Mouse (Mus musculus) lung, adult 2 months (tissue): ENCODE results near the gene Lbp. TPM values are rescaled to one million over a fixed set of nuclear protein-coding genes. Genes with fewer than 3 reads are reported as not detected.

Experiments used
- DNase-seq: peaks from one replicate; pipeline ENCODE4 v3.0.0; 2022
- H3K4me1 ChIP-seq: fragments of 200-500 bp; 2 replicates; pipeline ENCODE4 v1.6.1; 2011; ENCODE audit warnings: low read length; ENCODE audit not compliant: control insufficient read depth, insufficient read depth
- H3K4me3 ChIP-seq: fragments of 200-500 bp; replicated peaks from 2 replicates; pipeline ENCODE3; 2011; ENCODE audit warnings: low read depth, mild to moderate bottlenecking, control low read depth, low read length; ENCODE audit errors: extremely low read depth
- CTCF ChIP-seq: fragments of 200-500 bp; IDR thresholded peaks from 2 replicates; pipeline ENCODE4 v1.5.1; 2011; ENCODE audit warnings: mild to moderate bottlenecking, low read length, control low read depth; ENCODE audit not compliant: insufficient read depth
- POLR2A ChIP-seq: fragments of 200-500 bp; IDR thresholded peaks from 2 replicates; pipeline ENCODE4 v1.6.1; 2011; ENCODE audit warnings: low read depth, mild to moderate bottlenecking, control low read depth, low read length, borderline replicate concordance; ENCODE audit errors: extremely low read depth
- WGBS: fragments of 180-500 bp; shearing (Covaris S2); methylation state at CpG from one replicate; pipeline ENCODE4 v1.1.7; 2018; 5-methylcytosine and 5-hydroxymethylcytosine counted together
- polyA plus RNA-seq: library from polyadenylated mRNA; depleted of rRNA; stranded (reverse); fragments of >200 nt; gene quantifications from 2 replicates; pipeline ENCODE4 v1.2.3, GENCODE M21; 2012

Gene Lbp
- polyA plus RNA-seq, 1 experiment, result 110 TPM

GRCm38 (mm10) chr2:158299731-158300130, 6.6 kb upstream of the Lbp start:
- TF ChIP-seq CTCF, result no peak
- no peak for TF ChIP-seq POLR2A
- no peak for DNase-seq
- Histone ChIP-seq H3K4me3 (no peak overlapping the region), H3K4me1 (no peaks in the 10 kb centered on the region)
- WGBS, result 54% methylated on average over 4 of the region's 4 CpGs

DNA sequence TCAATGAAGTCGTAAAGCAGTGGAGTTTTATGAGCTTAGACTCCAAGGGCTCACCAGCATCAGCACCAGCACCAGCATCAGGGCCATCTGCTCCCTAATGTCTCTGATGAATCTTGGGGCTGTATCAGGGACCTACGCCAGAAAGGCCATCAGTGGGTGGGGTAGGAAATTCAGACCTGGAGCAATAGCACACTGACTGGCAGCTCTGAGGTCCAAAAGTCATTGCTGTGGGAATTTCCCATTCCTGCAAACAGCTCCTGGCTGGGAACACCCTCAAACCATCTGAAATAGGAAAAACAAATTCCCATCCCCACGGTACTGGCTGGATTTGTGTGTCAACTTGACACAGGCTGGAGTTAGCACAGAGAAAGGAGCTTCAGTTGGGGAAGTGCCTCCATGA, 3.5 kb upstream of the Lbp start:
- TF ChIP-seq POLR2A (no peak), CTCF (no peak)
- no peak for DNase-seq
- WGBS, result 64% methylated on average over 3 of the region's 3 CpGs
- peaks cover 12% of the 10 kb centered on the region for H3K4me1 ChIP-seq
- H3K4me3 ChIP-seq, result no peak overlapping the region

DNA sequence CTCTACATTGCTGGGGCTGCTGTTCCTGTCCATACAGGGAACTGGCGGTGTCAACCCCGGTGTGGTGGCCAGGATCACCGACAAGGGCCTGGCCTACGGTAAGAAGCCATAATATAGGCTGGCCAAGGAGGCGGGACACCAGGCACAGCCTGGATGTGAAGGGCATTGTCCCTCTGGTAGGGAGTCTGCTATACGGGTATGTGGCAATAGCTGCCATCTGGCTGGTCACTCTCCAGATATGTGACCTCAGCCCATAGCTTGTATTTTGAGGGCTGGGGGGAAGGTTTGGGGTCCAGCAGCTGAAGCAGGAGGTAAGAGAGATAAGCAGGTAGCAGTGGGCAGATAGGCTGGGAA, 380 bp downstream of the Lbp start:
- H3K4me3 ChIP-seq, result peak overlapping the region; percentile 51
- WGBS, result 22% methylated on average over 6 of the region's 6 CpGs
- no peak for DNase-seq
- TF ChIP-seq POLR2A (no peak), CTCF (no peak)
- peaks cover 20% of the 10 kb centered on the region for H3K4me1 ChIP-seq

- WGBS, result 38% methylated on average over 5 of the region's 5 CpGs
- no peak for TF ChIP-seq POLR2A
- no peak for TF ChIP-seq CTCF
- peaks cover 20% of the 10 kb centered on the region for H3K4me1 ChIP-seq
- H3K4me3 ChIP-seq, result no peak overlapping the region
- no peak for DNase-seq
These were observed 2.0 kb downstream of the Lbp start for GRCm38 (mm10) chr2:158308276-158308675.

GRCm38 (mm10) chr2:158313089-158313488, 6.8 kb downstream of the Lbp start:
- DNase-seq, result no peak
- no peak for TF ChIP-seq POLR2A
- no peak for TF ChIP-seq CTCF
- WGBS, result 72% methylated on average over 1 of the region's 1 CpGs
- Histone ChIP-seq H3K4me3 (no peak overlapping the region), H3K4me1 (peaks cover 8% of the 10 kb centered on the region)

- TF ChIP-seq POLR2A (no peak), CTCF (peak; percentile 58)
- H3K4me3 ChIP-seq, result no peak overlapping the region
- 73% methylated on average over 8 of the region's 8 CpGs for WGBS
- no peaks in the 10 kb centered on the region for H3K4me1 ChIP-seq
- no peak for DNase-seq
These were observed 10.1 kb downstream of the Lbp start for GRCm38 (mm10) chr2:158316371-158316770.

- H3K4me3 ChIP-seq, result no peak overlapping the region
- TF ChIP-seq POLR2A (no peak), CTCF (peak; percentile 48)
- 32% methylated on average over 5 of the region's 5 CpGs for WGBS
- peak; percentile 26 for DNase-seq
- no peaks in the 10 kb centered on the region for H3K4me1 ChIP-seq
These were observed 10.7 kb downstream of the Lbp start for GRCm38 (mm10) chr2:158317026-158317425.

GRCm38 (mm10) chr2:158321596-158321995, 15.3 kb downstream of the Lbp start:
- WGBS, result 84% methylated on average over 6 of the region's 6 CpGs
- no peak overlapping the region for H3K4me3 ChIP-seq
- H3K4me1 ChIP-seq, result no peaks in the 10 kb centered on the region
- DNase-seq, result no peak
- TF ChIP-seq POLR2A, result no peak
- no peak for TF ChIP-seq CTCF

DNA sequence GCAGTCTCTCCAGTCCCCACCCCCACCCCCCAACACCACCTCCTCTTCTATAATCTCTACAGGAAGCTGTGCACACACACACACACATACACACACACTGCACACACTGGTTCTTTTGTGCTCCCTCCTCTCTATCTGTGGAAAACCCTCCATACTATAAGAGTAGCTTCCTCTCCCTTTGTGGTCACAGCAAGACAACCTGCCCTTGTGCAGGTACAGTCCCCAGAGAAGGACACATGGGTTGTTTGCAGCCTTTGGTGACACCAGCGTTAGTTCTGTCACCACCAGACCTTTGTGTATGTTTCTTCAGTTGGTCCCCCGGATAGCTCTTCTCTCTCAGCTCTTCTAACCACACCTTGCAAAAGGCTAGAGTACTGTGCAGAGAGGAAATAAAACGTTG, 16.6 kb downstream of the Lbp start:
- WGBS, result 48% methylated on average over 3 of the region's 3 CpGs
- TF ChIP-seq POLR2A (no peak), CTCF (no peak)
- no peak for DNase-seq
- H3K4me3 ChIP-seq, result no peak overlapping the region
- H3K4me1 ChIP-seq, result no peaks in the 10 kb centered on the region

DNA sequence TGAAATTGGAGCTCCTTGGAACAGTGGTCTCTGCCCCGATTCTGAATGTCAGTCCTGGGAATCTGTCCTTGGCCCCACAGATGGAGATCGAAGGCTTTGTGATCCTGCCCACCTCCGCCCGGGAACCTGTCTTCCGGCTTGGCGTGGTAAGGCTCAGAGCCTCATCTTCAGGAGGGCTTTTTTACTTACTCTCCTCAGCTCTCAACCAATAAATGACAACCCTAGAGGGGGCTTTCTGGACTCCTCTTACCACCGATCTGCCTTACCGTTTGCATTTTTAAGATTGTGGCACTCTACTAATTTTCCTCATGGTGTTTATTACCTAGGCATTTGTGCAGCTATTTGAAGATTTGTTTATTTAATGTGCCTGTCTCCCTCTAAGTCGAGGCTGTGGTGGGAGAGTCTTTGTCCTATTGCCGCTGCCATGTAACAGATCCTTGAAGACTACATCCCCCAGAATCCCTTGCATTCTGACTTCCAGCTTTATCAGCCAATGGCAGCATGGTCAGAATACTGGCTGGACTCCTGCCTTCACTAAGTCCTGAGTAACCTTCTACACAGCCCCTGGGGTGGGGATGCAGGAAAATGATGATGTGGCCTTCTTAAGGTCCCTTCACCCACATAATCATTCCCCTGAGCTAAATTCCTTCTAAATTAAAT, 18.4 kb downstream of the Lbp start:
- TF ChIP-seq POLR2A (no peak), CTCF (no peak)
- Histone ChIP-seq H3K4me1 (no peaks in the 10 kb centered on the region), H3K4me3 (no peak overlapping the region)
- WGBS, result 66% methylated on average over 10 of the region's 10 CpGs
- no peak for DNase-seq

GRCm38 (mm10) chr2:158325609-158326008, 19.3 kb downstream of the Lbp start:
- no peak overlapping the region for H3K4me3 ChIP-seq
- no peaks in the 10 kb centered on the region for H3K4me1 ChIP-seq

DNA sequence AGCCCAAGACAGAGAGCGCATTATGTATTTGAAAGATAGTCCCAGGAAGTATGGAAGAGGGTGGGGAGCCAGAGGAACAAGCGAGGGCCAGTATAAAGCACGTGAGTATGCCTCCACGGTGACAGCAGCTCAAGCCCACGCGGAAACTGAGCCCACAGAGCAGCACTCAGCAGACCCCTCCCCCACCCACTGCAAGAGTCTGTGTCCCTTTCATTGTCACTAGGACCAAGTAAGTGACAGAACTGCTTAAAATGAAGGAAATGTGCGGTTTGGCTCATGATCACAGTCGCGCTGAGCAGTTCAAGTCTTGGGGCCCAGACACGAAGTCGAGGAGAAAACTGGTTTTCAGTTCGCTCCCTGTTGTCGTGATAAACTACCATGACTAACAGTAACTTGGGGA, 28.1 kb downstream of the Lbp start:
- no peak for DNase-seq
- Histone ChIP-seq H3K4me1 (no peaks in the 10 kb centered on the region), H3K4me3 (no peak overlapping the region)
- 80% methylated on average over 13 of the region's 13 CpGs for WGBS
- TF ChIP-seq POLR2A (no peak), CTCF (no peak)

More at GRCm38 (mm10) chr2:158325609-158326008, 19.3 kb downstream of the Lbp start:
- TF ChIP-seq POLR2A (no peak), CTCF (no peak)
- DNase-seq, result no peak
- WGBS, result 90% methylated on average over 8 of the region's 8 CpGs
